Mouse (Mus musculus) E14TG2a.4 (cell line): ENCODE data around the gene Myo15.

ENCODE experiments used
- CTCF ChIP-seq: conservative IDR thresholded peaks from 2 replicates; pipeline ENCODE4 v1.5.1; 2014; ENCODE audit warnings: low read length
- POU5F1 ChIP-seq: IDR thresholded peaks from 2 replicates; pipeline ENCODE4 v1.6.1; 2014; ENCODE audit warnings: low read length, borderline replicate concordance

DNA sequence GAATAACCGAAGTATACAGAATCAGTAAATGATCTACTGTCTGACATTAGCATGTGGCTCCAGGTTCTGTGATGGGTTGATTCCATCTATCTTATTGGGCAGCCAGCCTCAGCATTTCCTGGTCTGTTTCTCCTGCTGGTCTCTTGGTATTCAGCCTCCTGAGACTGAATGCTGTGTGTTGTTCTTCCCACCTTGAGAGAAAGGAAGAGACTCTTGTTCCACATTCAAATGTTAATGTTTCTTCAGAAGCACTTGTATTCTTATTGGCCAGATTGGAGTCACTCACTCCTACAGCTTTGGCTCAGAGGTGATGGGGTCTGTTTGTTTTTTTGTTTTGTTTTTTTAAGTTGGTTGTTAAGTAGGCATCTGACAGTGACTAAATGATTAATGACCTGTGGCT, 46.1 kb upstream of the Myo15 start:
- TF ChIP-seq CTCF (no peak), POU5F1 (no peak)
